ENCODE assay signal across 10 mouse cellular contexts in genomic region chr1:183504103-183504841, GRCm38 (mm10).
DNase-seq lines count a peak whose midpoint lies in the region; ATAC-seq and TF ChIP-seq lines count a peak whose summit lies in the region.
"Had no signal": no experiment of that assay in that cellular context is flagged by ENCODE, and none has a peak within 500 bp of the region (broad histone marks: within the 10 kb centered on the region; RNA-seq: fewer than 3 reads in every experiment).

No protein-coding gene starts in this region.

- DNase-seq in midbrain, embryonic 10.5 days (ENCODE audit: low spot score), result no peak
- DNase-seq in cerebellum, adult 2 months, result peak; percentile 34 to 71
- DNase-seq in midbrain, postnatal 0 days (ENCODE audit: low spot score), result peak; percentile 48
- no peak for DNase-seq in urinary bladder, adult 18-20 months (ENCODE audit: low spot score in 2 of 2)
- DNase-seq: adrenal gland, postnatal 36 days had no signal

- 73% methylated on average over 14 of the region's 14 CpGs for WGBS in midbrain, embryonic 12.5 days
- 89% methylated on average over 14 of the region's 14 CpGs for WGBS in midbrain, embryonic 10.5 days
- WGBS in cerebellum, adult 2 months, result 39% methylated on average over 14 of the region's 14 CpGs
- WGBS in forebrain, embryonic 16.5 days, result 72% methylated on average over 14 of the region's 14 CpGs
- WGBS in midbrain, postnatal 0 days, result 77% methylated on average over 14 of the region's 14 CpGs
- WGBS in liver, embryonic 12.5 days (ENCODE audit: insufficient replicate concordance), result 79% methylated on average over 14 of the region's 14 CpGs

- no peaks in the 10 kb centered on the region for H3K27me3 ChIP-seq in midbrain, embryonic 12.5 days
- H3K27me3 ChIP-seq in midbrain, embryonic 10.5 days (ENCODE audit: low read depth, poor library complexity, severe bottlenecking), result no peaks in the 10 kb centered on the region
- no peaks in the 10 kb centered on the region; the same call in 1 of the 2 replicates for H3K27me3 ChIP-seq in cerebellum, adult 2 months (ENCODE audit: control insufficient read depth, insufficient read depth, low read length)
- no peaks in the 10 kb centered on the region for H3K27me3 ChIP-seq in forebrain, embryonic 16.5 days (replicated peaks; ENCODE audit: control insufficient read depth, insufficient read depth, low read length)
- H3K27me3 ChIP-seq in midbrain, postnatal 0 days (ENCODE audit: insufficient read depth, low read length), result no peaks in the 10 kb centered on the region
- H3K27me3 ChIP-seq in liver, embryonic 12.5 days (replicated peaks), result no peaks in the 10 kb centered on the region
- H3K27me3 ChIP-seq: limb, embryonic 15.5 days had no signal

- H3K4me3 ChIP-seq in midbrain, embryonic 12.5 days, result no peak overlapping the region
- H3K4me3 ChIP-seq in midbrain, embryonic 10.5 days, result no peak overlapping the region
- H3K4me3 ChIP-seq in cerebellum, adult 2 months (replicated peaks; ENCODE audit: insufficient read depth, low read depth, low read length), result no peak overlapping the region
- no peak overlapping the region for H3K4me3 ChIP-seq in forebrain, embryonic 16.5 days (replicated peaks; ENCODE audit: low read length)
- no peak overlapping the region for H3K4me3 ChIP-seq in midbrain, postnatal 0 days (ENCODE audit: low read depth, low read length)
- H3K4me3 ChIP-seq in liver, embryonic 12.5 days, result no peak overlapping the region
- H3K4me3 ChIP-seq: limb, embryonic 15.5 days had no signal

- 0 out of 2 replicates have a peak, but pooled peaks cover 3% of the 10 kb centered on the region for H3K4me1 ChIP-seq in midbrain, embryonic 12.5 days
- no peaks in the 10 kb centered on the region for H3K4me1 ChIP-seq in midbrain, embryonic 10.5 days
- no peaks in the 10 kb centered on the region; the same call in 1 of the 2 replicates for H3K4me1 ChIP-seq in cerebellum, adult 2 months (ENCODE audit: control insufficient read depth, insufficient read depth, low read length)
- H3K4me1 ChIP-seq in forebrain, embryonic 16.5 days (replicated peaks; ENCODE audit: control insufficient read depth, insufficient read depth, low read length), result no peaks in the 10 kb centered on the region
- H3K4me1 ChIP-seq in midbrain, postnatal 0 days (ENCODE audit: insufficient read depth, low read length), result no peaks in the 10 kb centered on the region
- H3K4me1 ChIP-seq in liver, embryonic 12.5 days, result no peaks in the 10 kb centered on the region
- H3K4me1 ChIP-seq: limb, embryonic 15.5 days had no signal

- H3K4me2 ChIP-seq in midbrain, embryonic 12.5 days (replicated peaks), result no peak overlapping the region
- H3K4me2 ChIP-seq in forebrain, embryonic 16.5 days (ENCODE audit: low read length), result no peak overlapping the region
- no peak overlapping the region for H3K4me2 ChIP-seq in midbrain, postnatal 0 days (ENCODE audit: low read depth, low read length, poor library complexity, severe bottlenecking)
- no peak overlapping the region for H3K4me2 ChIP-seq in liver, embryonic 12.5 days
- H3K4me2 ChIP-seq: limb, embryonic 15.5 days had no signal

- no peak for TF ChIP-seq CTCF in cerebellum, adult 2 months (IDR thresholded peaks at IDR 0.05; ENCODE audit: borderline replicate concordance, insufficient read depth, low read depth, low read length)
- no peak for TF ChIP-seq CTCF in midbrain, postnatal 0 days (IDR thresholded peaks at IDR 0.05)

- H3K36me3 ChIP-seq in midbrain, embryonic 12.5 days, result no peaks in the 10 kb centered on the region
- no peaks in the 10 kb centered on the region for H3K36me3 ChIP-seq in midbrain, embryonic 10.5 days
- no peaks in the 10 kb centered on the region for H3K36me3 ChIP-seq in forebrain, embryonic 16.5 days (ENCODE audit: control insufficient read depth, insufficient read depth)
- H3K36me3 ChIP-seq in midbrain, postnatal 0 days (ENCODE audit: insufficient read depth, low read length), result no peaks in the 10 kb centered on the region
- no peaks in the 10 kb centered on the region for H3K36me3 ChIP-seq in liver, embryonic 12.5 days
- H3K36me3 ChIP-seq: limb, embryonic 15.5 days had no signal

- peak; percentile 74 for ATAC-seq in midbrain, embryonic 12.5 days (ENCODE audit: low FRiP score, low read depth)
- ATAC-seq in forebrain, embryonic 16.5 days, result peak; percentile 28
- no peak for ATAC-seq in midbrain, postnatal 0 days (ENCODE audit: low FRiP score)
- ATAC-seq in liver, embryonic 12.5 days, result no peak
- ATAC-seq in monocyte, adult 5-6 weeks (replicated peaks; ENCODE audit: insufficient number of reproducible peaks, low FRiP score, low TSS enrichment, poor library complexity, severe bottlenecking), result no peak

- no peaks in the 10 kb centered on the region for H3K9me3 ChIP-seq in midbrain, embryonic 12.5 days
- no peaks in the 10 kb centered on the region for H3K9me3 ChIP-seq in midbrain, embryonic 10.5 days (replicated peaks)
- H3K9me3 ChIP-seq in forebrain, embryonic 16.5 days (ENCODE audit: control insufficient read depth, low read length), result no peaks in the 10 kb centered on the region
- H3K9me3 ChIP-seq in midbrain, postnatal 0 days (ENCODE audit: low read length), result no peaks in the 10 kb centered on the region
- no peaks in the 10 kb centered on the region for H3K9me3 ChIP-seq in liver, embryonic 12.5 days (replicated peaks)
- H3K9me3 ChIP-seq: limb, embryonic 15.5 days had no signal

- H3K27ac ChIP-seq in midbrain, embryonic 12.5 days (replicated peaks), result 0 out of 2 replicates have a peak overlapping the region, but pooled peaks have one; percentile 49
- no peak overlapping the region for H3K27ac ChIP-seq in midbrain, embryonic 10.5 days (replicated peaks)
- no peak overlapping the region for H3K27ac ChIP-seq in cerebellum, adult 2 months (ENCODE audit: insufficient read depth, low read length)
- no peak overlapping the region for H3K27ac ChIP-seq in forebrain, embryonic 16.5 days (ENCODE audit: low read length)
- no peak overlapping the region for H3K27ac ChIP-seq in midbrain, postnatal 0 days (ENCODE audit: low read depth, low read length)
- no peak overlapping the region for H3K27ac ChIP-seq in liver, embryonic 12.5 days
- H3K27ac ChIP-seq: limb, embryonic 15.5 days had no signal

- no peak for TF ChIP-seq POLR2A in cerebellum, adult 2 months (IDR thresholded peaks at IDR 0.05; ENCODE audit: borderline replicate concordance, insufficient read depth, low read length)

- no peak overlapping the region for H3K9ac ChIP-seq in midbrain, embryonic 12.5 days (replicated peaks)
- H3K9ac ChIP-seq in forebrain, embryonic 16.5 days (replicated peaks; ENCODE audit: low read depth, low read length), result no peak overlapping the region
- no peak overlapping the region for H3K9ac ChIP-seq in midbrain, postnatal 0 days (replicated peaks; ENCODE audit: low read length, poor library complexity, severe bottlenecking)
- no peak overlapping the region for H3K9ac ChIP-seq in liver, embryonic 12.5 days
- H3K9ac ChIP-seq: limb, embryonic 15.5 days had no signal

Comparison
In these comparisons a context has a peak if more than half of its experiments do, and no peak if none do; other contexts are left out.
1. ATAC-seq: peak in midbrain, embryonic 12.5 days (single experiment) and forebrain, embryonic 16.5 days (single experiment); none in midbrain, postnatal 0 days (single experiment), liver, embryonic 12.5 days (single experiment) and monocyte, adult 5-6 weeks (single experiment).
2. DNase-seq: peak in cerebellum, adult 2 months (2 of 2) and midbrain, postnatal 0 days (single experiment); none in midbrain, embryonic 10.5 days (single experiment) and urinary bladder, adult 18-20 months (0 of 2).